Mouse (Mus musculus) kidney, postnatal 25 days (tissue): ENCODE results near the gene Cyth3.

Source experiments
- DNase-seq, 2 experiments: peaks; one replicate each; pipeline ENCODE4 v3.0.0; 2021; ENCODE audit warnings: mixed read lengths in 2 of 2

Cyth3 gene

GRCm38 (mm10) chr5:143669839-143670238 lies 47.6 kb downstream of the Cyth3 start:
- no peak for DNase-seq

DNA sequence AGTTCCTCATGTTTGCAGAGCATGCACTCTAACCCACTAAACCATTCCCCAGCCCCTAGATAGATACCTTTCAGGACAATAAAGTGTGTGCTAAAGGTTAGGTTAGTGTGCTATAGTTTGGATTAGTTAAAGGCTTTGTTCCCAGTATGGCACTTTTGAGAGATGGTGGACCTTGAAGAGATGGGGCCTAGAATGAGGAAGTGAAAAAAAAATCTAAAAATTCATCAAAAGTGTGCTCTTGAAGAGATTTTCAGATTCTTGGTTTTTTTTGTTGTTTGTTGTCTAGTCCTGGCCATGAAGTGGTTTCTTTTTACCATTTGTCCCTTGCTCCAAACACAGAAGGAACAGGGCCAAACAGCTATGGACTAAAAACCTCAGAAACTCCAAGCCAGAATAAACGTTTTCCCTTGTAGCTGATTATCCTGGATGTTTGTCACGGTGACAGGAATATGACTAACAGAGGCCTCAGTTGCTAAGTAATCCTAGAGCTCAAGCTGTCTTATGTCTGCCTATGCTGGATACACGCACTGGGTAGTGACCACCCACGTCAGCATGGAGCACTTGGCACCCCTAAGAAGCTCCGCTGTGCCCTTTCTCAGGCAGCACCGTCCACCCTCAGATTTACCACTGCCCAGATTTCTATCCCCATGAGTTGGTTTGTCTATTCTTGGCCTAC lies 48.6 kb downstream of the Cyth3 start:
- no peak for DNase-seq

GRCm38 (mm10) chr5:143674576-143674975 lies 52.3 kb downstream of the Cyth3 start:
- no peak for DNase-seq

GRCm38 (mm10) chr5:143676218-143676985 lies 54.2 kb downstream of the Cyth3 start:
- peak in 1 of 2 experiments; percentile 58 for DNase-seq

DNA sequence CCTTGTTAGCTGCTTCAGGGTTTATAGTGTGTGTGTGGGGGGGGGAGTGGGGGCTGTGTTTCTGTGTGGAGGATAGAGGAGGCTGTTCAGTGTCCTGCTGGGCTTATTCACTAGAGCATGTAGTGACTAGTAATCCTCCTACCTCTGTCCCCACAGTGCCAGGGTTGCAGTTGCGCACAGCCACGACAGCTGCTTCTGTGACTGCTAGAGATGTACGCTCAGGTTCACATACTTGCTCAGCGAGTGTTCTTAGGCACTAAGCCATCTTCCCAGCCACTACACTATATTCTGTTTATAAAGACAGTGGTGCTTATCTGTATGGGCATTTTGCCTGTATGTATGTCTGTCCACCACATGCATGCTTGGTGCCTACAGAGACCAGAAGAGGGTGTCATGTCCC lies 55.1 kb downstream of the Cyth3 start:
- no peak for DNase-seq

- no peak for DNase-seq
Observed at GRCm38 (mm10) chr5:143678634-143679271, 56.5 kb downstream of the Cyth3 start.

DNA sequence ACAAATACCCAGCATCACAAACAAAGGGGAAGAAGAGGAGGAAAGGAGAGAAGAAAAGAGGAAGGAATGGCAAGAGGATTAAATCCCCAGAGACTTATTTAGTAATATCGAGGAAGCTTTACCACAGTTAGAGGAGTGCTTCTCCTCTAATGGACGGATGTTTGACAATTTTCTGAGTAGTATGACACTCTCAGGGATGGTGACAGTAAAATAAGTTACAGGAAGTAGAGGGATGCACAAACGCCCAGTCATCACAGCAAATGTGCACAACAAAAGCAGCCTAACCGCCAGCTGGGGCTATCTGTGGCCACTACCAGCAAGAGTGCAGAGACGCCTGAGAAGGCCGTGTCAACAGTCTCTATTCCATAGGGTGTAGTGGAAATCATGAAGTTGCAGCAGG lies 57.4 kb downstream of the Cyth3 start:
- no peak for DNase-seq

DNA sequence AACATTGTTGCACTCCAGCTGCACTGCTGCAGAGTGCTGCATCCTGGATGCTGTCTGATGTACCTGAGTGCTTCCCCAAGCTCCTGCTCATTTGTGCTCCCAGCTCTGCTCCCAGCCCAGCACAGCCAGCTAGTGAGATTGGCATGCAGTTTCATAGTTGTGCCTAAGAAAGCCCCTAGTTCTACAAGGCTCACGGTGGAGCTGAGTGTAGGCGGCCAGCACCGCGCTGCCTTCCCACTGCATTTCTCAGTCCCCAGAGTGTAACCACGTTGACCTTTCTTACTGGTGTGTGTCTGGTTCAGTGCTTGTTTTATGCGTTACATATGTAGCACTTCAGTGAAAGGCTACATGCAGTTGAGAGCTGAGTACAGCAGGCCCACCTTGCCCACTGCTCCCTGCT lies 61.4 kb downstream of the Cyth3 start:
- no peak for DNase-seq

DNA sequence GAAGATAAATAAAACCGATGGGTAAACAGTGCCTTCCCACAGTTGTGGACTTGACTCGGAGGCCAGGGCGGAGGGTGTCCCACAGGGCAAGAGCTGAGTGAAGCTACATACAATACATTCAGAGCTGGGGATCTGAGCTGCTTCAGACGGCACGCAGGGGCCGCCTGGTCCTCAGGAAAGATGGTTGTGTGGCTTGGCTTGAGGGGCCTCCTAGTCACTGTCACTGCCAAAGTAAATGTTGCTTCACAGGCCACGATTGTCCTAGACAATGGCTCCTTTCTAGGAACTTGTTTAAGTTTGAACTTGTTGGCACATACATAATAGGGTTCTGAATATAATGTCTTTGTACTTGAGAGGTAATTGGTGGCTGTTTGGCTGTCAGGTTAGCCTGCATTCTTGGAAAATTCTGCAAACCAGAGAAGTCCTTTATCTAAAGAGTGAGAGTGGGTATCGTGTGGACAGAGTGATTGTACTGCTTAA lies 62.7 kb downstream of the Cyth3 start:
- DNase-seq, result no peak

DNA sequence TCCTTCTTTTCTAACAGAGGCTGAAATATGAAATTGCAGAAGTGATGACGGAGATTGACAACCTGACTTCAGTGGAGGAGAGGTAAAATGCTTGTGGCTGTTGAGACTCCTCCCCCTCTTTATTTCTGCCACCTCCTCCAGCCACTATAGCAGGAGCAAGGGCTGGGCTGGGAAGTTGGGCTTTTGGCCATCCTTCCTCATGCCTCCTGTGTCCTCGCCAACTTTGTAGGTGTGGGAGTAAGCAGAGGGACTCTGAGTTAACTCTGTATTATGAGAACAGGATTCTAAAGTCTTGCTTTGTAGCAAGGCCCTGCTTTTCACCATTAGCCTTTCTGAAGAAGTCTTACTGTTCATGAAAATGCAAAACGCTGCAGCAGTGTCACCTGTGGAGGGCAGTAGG lies 64.2 kb downstream of the Cyth3 start:
- DNase-seq, result no peak

DNA sequence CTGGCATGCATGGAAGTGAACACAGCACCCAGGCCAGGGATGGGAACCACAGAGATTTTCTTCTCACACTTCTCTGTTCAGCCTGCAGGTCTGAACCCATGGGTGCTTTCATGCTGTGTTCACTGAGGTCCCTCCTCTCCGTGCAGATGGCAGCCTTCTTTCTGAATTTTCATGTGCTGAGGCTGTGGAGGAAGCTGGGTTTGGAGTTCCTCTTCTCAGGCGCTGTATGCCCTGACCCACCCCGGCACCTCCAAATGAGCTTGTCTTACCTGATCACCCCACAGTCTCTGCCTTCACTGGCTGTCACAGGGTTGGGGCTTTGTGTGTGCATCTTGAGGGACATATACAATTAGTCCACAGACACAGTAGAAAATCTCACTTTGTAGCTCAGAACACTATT lies 65.3 kb downstream of the Cyth3 start:
- no peak for DNase-seq

DNA sequence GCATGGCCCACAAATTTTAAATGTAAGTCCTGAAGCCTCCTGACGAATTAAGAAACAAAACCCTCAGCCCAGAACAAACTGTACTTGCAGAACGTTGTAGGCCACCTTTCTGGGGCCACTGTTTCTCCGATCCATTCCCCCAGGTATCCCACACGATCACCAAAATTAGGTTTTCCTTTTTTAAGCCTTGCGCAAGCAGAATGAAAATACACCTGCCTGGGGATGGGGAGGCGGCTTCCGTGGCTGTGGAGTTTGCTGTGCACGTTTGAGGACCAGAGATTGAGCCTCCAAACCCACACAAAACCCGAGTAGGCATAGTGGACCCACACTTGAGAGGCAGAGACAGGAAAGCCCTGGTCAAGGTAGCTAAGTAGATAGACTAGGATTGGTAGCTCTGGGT lies 68.1 kb downstream of the Cyth3 start:
- DNase-seq, result no peak

- peak in 1 of 2 experiments; percentile 8 for DNase-seq
Observed at GRCm38 (mm10) chr5:143690926-143691325, 68.7 kb downstream of the Cyth3 start.

GRCm38 (mm10) chr5:143696323-143696722 lies 74.1 kb downstream of the Cyth3 start:
- DNase-seq, result peak in 1 of 2 experiments; percentile 33

GRCm38 (mm10) chr5:143698454-143698853 lies 76.2 kb downstream of the Cyth3 start:
- DNase-seq, result no peak

DNA sequence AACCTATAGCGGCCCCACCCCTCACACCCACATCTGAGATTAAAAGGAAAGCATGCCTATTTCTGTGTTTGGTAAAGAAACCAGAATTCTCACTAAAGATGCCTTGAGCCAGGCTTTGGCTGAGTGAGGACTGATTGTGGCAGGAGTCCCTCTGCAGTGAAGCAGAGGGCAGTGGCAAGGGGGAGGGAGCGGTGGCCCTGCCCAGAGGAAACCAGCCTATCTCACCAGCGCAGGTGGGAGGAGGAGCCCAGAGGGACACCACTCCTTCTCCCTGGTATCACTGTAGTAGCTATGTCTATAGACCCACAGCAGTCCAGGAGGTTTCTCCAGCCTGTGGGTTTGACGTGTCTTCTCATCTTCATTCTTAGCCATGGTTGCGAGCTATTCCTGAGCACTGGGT lies 78.0 kb downstream of the Cyth3 start:
- no peak for DNase-seq

GRCm38 (mm10) chr5:143701074-143701473 lies 78.8 kb downstream of the Cyth3 start:
- DNase-seq, result no peak

- DNase-seq, result peak in 1 of 2 experiments; percentile 31
Observed at GRCm38 (mm10) chr5:143704875-143705658, 82.8 kb downstream of the Cyth3 start.

DNA sequence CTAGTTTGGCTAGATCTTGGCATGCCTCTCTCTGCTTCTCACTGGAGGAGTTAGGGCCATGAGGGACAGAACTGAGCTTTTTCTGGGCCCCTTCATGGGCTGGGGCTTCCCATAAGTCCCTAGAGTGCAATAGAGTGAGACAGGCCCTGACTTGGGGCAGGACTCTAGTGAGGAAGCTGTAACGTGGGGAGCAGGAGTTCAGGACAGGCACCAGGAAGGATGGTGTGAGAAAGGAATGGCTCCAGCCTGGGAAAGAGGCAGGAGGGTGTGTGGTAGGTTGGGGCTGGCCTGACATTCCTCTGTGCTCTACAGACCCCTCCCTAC lies 83.4 kb downstream of the Cyth3 start:
- no peak for DNase-seq

GRCm38 (mm10) chr5:143706030-143706821 lies 84.0 kb downstream of the Cyth3 start:
- DNase-seq, result peak in 1 of 2 experiments; percentile 38

DNA sequence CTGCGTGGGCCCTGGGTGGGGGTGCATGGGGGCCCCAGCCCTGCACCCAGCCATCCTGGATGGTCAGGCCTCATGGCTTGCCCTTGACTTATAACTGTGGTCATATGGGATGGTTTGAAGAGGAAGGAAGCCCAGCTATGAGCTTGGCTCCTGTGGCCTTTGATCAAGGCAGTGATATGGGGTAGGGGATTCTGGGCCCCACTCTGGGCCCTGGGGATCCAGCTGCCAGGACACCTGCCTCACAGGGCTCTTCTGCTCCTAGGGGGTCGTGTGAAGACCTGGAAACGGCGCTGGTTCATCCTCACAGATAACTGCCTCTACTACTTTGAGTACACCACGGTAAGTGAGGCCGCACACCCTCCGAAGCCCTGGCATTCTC lies 84.6 kb downstream of the Cyth3 start:
- no peak for DNase-seq

DNA sequence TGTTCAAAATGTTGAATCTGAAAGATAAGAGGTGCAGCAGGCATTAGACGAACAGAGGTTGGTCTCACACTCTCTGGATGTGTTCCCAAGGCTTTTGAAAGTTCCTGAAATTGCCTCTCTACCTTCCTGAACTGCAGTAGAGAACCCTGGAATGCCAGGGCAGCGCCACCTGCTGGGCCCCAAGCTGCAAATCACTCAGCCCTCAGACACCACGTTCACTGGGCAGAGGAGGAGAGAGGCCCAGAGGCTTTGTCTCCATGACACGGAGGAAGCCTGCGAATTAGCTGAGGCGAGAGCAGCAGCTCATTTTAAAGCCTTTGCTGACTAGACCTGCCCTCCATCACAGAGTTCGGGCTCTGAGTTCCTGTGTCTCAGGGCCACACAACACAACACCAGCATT lies 89.1 kb downstream of the Cyth3 start:
- peak; percentile 64 to 81 for DNase-seq
